Mouse (Mus musculus) cortical plate, adult 2 months (tissue): ENCODE results near the gene Gm11634.

ENCODE experiments used
- CTCF ChIP-seq: fragments of 200-500 bp; IDR thresholded peaks from 2 replicates; pipeline ENCODE4 v1.5.1; 2011; ENCODE audit warnings: mild to moderate bottlenecking, control low read depth, low read length; ENCODE audit not compliant: insufficient read depth; ENCODE audit errors: extremely low read depth
- POLR2A ChIP-seq: fragments of 200-500 bp; IDR thresholded peaks from 2 replicates; pipeline ENCODE4 v1.6.1; 2011; ENCODE audit warnings: mild to moderate bottlenecking, low read length, control low read depth; ENCODE audit not compliant: insufficient read depth; ENCODE audit errors: extremely low read depth

GRCm38 (mm10) chr11:101568421-101568820 is 30.6 kb downstream of the Gm11634 start:
- TF ChIP-seq POLR2A, result no peak
- no peak for TF ChIP-seq CTCF
